Mouse (Mus musculus) lung, embryonic 15.5 days (tissue): ENCODE measurements at regions not wholly inside any gene's neighbourhood (a gene's known extent, or its start where the extent isn't known, plus 50 kb on each side); places are given as distances from the start of the nearest gene placed in this dataset.
"Not testable (repeated sequence)": the region's sequence is repeated elsewhere in the genome, so short reads cannot be mapped to it uniquely, and the experiment has no call there.

Experiments used
- ATAC-seq: fragments of 200-750 bp; cut with Nextera tagmentation; 2 replicates; pipeline ENCODE4 v1.8.0; 2017; ENCODE audit warnings: moderate number of reproducible peaks, borderline replicate concordance; ENCODE audit not compliant: low FRiP score, low TSS enrichment; ENCODE audit errors: extremely low read depth
- H3K27ac ChIP-seq: fragments of 300-500 bp; sonication (generic); 2 replicates; pipeline ENCODE4 v1.5.1; 2015; ENCODE audit warnings: moderate library complexity, mild to moderate bottlenecking, inconsistent platforms
- H3K27me3 ChIP-seq: fragments of 300-500 bp; sonication (generic); 2 replicates; pipeline ENCODE4 v1.6.1; 2015; ENCODE audit warnings: inconsistent platforms
- H3K36me3 ChIP-seq: fragments of 300-500 bp; sonication (generic); 2 replicates; pipeline ENCODE4 v1.6.1; 2015; ENCODE audit warnings: inconsistent platforms
- H3K4me1 ChIP-seq: fragments of 300-500 bp; sonication (generic); 2 replicates; pipeline ENCODE4 v1.6.1; 2015; ENCODE audit warnings: inconsistent platforms
- H3K4me2 ChIP-seq: fragments of 300-500 bp; sonication (generic); 2 replicates; pipeline ENCODE4 v1.6.1; 2015; ENCODE audit warnings: inconsistent platforms, mild to moderate bottlenecking, moderate library complexity
- H3K4me3 ChIP-seq: fragments of 300-500 bp; sonication (generic); 2 replicates; pipeline ENCODE4 v1.5.1; 2015; ENCODE audit warnings: mild to moderate bottlenecking, inconsistent platforms
- H3K9ac ChIP-seq: fragments of 300-500 bp; sonication (generic); 2 replicates; pipeline ENCODE4 v1.6.1; 2015; ENCODE audit warnings: inconsistent platforms
- H3K9me3 ChIP-seq: fragments of 300-500 bp; sonication (generic); 2 replicates; pipeline ENCODE4 v1.6.1; 2016; ENCODE audit warnings: inconsistent platforms
- WGBS: fragments of 180-500 bp; shearing (Covaris S2); methylation state at CpG from one replicate; pipeline ENCODE4 v1.1.7; 2015; 5-methylcytosine and 5-hydroxymethylcytosine counted together

DNA sequence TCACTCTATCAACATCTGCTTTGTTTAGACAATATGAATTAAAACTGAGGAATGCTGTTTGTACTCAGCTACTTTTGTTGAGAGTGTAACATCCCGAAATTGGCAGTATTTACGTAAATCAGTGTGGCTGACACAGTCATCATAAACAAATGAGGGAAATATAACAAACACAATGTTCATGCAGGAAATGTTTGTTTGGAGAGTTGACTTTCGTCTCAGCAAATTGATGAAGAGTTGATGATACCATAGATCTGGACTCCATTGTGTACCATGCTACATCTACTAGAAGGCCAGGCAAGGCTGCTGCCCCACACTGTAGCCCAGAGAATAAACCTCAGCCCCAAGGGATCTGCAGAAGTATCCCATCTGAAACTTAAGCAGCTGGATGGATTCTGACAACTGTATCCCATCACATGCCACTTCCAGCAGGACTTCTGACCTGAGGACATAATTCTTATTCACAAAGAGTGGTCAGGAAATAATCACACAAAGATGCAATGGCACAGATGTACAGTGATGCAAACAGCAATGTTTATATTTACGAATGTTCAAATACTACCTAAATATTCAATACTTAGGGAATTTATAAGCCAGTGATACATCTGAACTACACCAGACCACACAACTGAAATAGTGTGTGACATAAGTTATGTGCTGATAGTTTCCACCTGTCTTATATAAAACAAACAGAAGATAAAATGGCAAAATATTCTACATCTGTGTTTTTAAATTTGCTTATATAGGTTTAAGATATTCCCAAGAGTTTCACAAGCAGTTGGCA lies 51.3 kb downstream of the Gm21897 start:
- Histone ChIP-seq H3K36me3 (no peaks in the 10 kb centered on the region), H3K4me2 (no peak overlapping the region), H3K4me1 (peaks cover 6% of the 10 kb centered on the region; the same call in 1 of the 2 replicates), H3K9ac (no peak overlapping the region), H3K9me3 (no peaks in the 10 kb centered on the region), H3K27me3 (no peaks in the 10 kb centered on the region), H3K27ac (0 out of 2 replicates have a peak overlapping the region, but pooled peaks have one; percentile 45), H3K4me3 (no peak overlapping the region)
- 27% methylated on average over 4 of the region's 4 CpGs for WGBS
- peak; percentile 99 for ATAC-seq

DNA sequence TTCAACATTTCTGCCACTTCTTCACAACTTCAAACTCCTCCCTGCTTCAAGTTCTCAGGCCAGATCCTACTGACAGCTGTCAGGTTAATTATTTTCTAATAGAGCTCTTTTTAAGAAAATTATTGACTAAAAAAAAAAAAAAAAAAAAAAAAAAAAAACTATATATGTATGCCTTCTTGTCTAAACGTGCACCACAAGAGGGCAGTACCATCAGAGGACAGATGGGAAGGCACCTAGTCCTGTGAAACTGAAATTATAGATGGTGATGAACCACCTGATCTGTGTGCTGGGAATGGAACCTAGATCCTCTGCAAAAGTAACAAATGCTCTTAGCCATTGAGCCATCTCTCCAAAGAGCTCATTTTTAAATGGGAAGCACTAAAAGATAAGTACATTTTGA lies 55.6 kb downstream of the Gm21897 start:
- H3K4me2 ChIP-seq = no peak overlapping the region
- no peak overlapping the region for H3K4me3 ChIP-seq
- no peaks in the 10 kb centered on the region for H3K36me3 ChIP-seq
- peaks cover 6% of the 10 kb centered on the region; the same call in 1 of the 2 replicates for H3K4me1 ChIP-seq
- 22% methylated on average over 1 of the region's 1 CpGs for WGBS
- no peaks in the 10 kb centered on the region for H3K27me3 ChIP-seq
- no peak overlapping the region for H3K27ac ChIP-seq
- no peak for ATAC-seq
- H3K9ac ChIP-seq = no peak overlapping the region
- H3K9me3 ChIP-seq = no peaks in the 10 kb centered on the region

DNA sequence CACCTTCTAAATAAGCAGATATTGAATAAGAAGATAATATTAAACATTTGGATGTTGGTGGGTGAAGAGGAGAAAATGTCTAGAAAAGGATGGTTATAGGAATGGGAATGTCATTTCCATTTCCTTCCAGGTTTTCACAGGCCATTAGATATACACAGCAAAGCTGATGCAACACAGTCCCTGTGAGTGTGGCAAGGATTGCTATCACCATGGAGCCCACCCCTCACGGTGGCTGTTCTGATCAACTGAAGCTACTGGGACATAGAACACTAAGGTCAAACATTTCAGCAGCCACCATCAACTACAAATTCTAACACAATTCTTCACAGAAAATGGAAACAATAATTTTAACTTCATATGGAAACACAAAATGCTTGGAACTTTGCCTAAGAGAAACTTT lies 56.7 kb downstream of the Gm21897 start:
- Histone ChIP-seq H3K27ac (no peak overlapping the region), H3K9ac (no peak overlapping the region), H3K4me1 (peaks cover 5% of the 10 kb centered on the region; the same call in 1 of the 2 replicates), H3K4me2 (no peak overlapping the region), H3K36me3 (no peaks in the 10 kb centered on the region), H3K27me3 (no peaks in the 10 kb centered on the region), H3K9me3 (no peaks in the 10 kb centered on the region), H3K4me3 (no peak overlapping the region)
- no peak for ATAC-seq
- WGBS = 44% methylated on average over 1 of the region's 1 CpGs

DNA sequence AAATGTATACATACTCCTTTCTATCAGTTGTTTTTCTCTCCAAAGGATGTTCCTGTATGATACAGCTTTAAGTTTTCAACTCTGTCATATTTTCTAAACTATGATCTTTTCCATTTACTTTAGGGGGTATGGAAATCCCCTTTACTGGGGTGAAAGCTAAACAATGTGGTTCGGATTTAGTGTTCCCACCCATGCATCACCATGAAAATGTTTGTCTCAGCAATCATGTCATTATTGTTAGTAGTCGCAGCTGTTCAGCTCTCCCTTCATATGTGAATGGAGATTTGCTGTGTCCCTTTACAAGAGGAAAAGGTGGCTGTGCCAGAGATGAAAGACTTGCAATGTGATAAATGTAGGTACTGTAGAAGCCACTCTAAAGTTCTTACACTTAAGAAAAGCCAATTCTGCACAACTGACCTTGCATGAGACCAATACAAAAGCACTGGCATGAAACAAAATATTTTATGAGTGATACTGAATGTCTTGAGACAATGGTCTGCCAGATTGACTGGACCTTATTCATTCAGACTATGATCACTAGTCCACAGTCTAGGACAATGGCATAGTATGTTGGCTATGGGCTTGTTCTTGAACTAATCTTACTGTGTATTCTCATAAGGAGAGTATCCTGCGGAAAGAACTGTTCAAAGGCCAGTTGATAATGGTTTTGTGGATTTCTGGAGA lies 68.4 kb downstream of the Gm21897 start:
- H3K9ac ChIP-seq = no peak overlapping the region
- H3K36me3 ChIP-seq = no peaks in the 10 kb centered on the region
- peaks cover 39% of the 10 kb centered on the region for H3K4me1 ChIP-seq
- no peak overlapping the region for H3K4me3 ChIP-seq
- ATAC-seq = peak; percentile 53
- H3K9me3 ChIP-seq = no peaks in the 10 kb centered on the region
- H3K27me3 ChIP-seq = no peaks in the 10 kb centered on the region
- WGBS = 22% methylated on average over 3 of the region's 3 CpGs
- H3K27ac ChIP-seq = peak overlapping the region; percentile 76
- no peak overlapping the region for H3K4me2 ChIP-seq

DNA sequence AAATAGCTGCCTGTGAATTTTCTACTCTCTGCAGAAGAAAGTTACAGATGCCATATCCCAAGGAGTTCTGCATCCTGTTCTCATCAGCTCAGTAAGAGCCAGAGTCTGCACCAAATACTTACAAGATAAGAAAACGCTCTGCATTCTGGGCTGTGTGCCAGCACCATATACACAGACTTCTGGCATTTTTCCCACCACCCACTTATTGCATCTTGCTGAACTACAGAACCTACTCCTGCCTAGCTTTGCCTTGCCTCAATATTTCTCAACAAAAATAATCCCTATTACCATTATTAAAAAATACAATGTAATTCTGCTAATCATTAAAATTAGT lies 69.0 kb downstream of the Gm21897 start:
- no peaks in the 10 kb centered on the region for H3K36me3 ChIP-seq
- no peak overlapping the region for H3K4me3 ChIP-seq
- H3K4me1 ChIP-seq = peaks cover 39% of the 10 kb centered on the region
- H3K9ac ChIP-seq = no peak overlapping the region
- peak; percentile 83 for ATAC-seq
- 3% methylated on average over 1 of the region's 1 CpGs for WGBS
- H3K9me3 ChIP-seq = no peaks in the 10 kb centered on the region
- peak overlapping the region; percentile 76 for H3K27ac ChIP-seq
- no peaks in the 10 kb centered on the region for H3K27me3 ChIP-seq
- H3K4me2 ChIP-seq = no peak overlapping the region

DNA sequence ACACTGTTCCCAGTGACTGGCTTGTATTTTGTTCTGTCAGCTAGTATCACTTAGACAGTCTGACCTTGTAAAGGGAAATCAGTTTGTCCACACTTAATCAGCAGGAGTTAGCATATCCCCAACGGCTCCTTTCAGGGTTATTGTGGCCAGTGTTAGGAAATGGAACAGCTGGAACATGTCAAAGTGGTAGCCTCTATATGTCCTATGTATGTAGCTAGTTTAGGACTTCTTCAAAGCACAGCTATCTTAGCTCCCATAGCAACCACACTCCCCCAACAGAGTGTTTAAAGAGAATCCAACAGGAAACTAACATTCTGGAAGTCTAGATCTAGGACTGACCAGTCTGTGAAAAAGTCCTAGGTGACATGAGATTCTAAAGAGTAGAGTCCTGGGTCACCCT lies 72.6 kb downstream of the Gm21897 start:
- Histone ChIP-seq H3K9me3 (no peaks in the 10 kb centered on the region), H3K27ac (peak overlapping the region; percentile 59), H3K36me3 (no peaks in the 10 kb centered on the region), H3K9ac (no peak overlapping the region), H3K4me3 (no peak overlapping the region), H3K4me2 (no peak overlapping the region), H3K4me1 (peaks cover 25% of the 10 kb centered on the region), H3K27me3 (no peaks in the 10 kb centered on the region)
- ATAC-seq = peak; percentile 94
- WGBS = 13% methylated on average over 1 of the region's 1 CpGs

DNA sequence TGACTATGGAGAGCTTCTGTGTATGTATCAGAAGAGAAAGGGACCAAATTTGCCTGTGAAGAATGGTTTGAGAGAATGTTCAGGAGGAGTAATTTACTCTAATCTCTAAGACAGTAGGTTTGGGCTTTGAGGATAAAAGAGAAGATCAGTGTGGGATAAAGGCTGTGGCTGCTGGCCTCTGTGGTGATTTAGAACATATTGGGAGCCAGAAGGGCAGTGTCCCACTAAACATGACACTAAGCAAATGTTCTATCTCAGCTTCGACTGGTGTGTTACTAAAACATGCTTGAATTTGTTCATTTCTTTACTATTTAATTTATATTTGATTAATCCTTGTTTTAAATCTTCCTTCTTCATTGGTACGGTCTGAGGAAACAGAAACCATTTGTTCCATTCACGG lies 113.1 kb downstream of the Gm21897 start:
- Histone ChIP-seq H3K4me3 (no peak overlapping the region), H3K36me3 (no peaks in the 10 kb centered on the region), H3K9ac (no peak overlapping the region), H3K9me3 (no peaks in the 10 kb centered on the region), H3K4me2 (no peak overlapping the region), H3K4me1 (no peaks in the 10 kb centered on the region), H3K27ac (no peak overlapping the region), H3K27me3 (no peaks in the 10 kb centered on the region)
- no peak for ATAC-seq
- WGBS = 62% methylated on average over 3 of the region's 3 CpGs

DNA sequence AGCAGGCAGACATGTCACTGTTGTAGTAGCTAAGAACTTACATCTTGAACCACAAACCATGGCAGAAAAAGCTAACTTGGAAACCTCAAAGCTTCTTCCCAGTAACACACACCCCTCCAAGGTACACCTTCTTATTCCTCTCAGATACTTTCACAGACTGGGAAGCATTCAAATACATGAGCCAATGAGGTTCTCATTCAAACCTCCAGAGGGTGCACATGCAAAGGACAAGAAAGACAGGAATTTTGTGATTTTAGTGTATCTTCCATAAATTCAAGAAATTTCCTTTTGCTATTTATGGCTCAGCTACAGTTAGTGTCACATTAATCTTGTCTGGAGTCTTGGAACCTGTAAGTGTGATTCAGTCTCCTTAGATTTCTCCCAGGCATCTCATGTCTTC lies 115.4 kb downstream of the Gm21897 start:
- no peaks in the 10 kb centered on the region for H3K9me3 ChIP-seq
- no peak overlapping the region for H3K27ac ChIP-seq
- no peak overlapping the region for H3K4me3 ChIP-seq
- no peak overlapping the region for H3K4me2 ChIP-seq
- H3K27me3 ChIP-seq = no peaks in the 10 kb centered on the region
- no peaks in the 10 kb centered on the region for H3K36me3 ChIP-seq
- ATAC-seq = no peak
- H3K9ac ChIP-seq = no peak overlapping the region
- H3K4me1 ChIP-seq = no peaks in the 10 kb centered on the region

DNA sequence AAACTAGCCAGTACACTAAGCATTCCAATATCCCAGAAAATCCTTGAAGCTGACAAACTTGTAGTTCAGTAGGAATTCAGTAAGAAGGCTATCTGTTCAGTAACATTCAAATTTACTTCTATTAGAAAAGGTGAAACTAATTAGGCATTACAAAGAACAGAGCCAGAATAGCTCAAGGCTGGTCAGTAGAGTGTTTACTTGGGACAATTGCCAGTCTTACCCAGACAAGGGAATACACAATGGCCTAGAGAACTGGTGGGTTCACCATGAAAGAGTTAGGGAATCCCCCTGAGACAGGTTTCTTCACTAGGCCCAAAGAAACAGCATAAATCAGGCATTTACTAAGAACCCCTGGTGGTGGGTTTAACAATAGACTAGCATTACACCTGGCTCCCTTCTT lies 145.6 kb downstream of the Gm21897 start:
- not testable (repeated sequence) for ATAC-seq, H3K27me3 ChIP-seq, H3K36me3 ChIP-seq

DNA sequence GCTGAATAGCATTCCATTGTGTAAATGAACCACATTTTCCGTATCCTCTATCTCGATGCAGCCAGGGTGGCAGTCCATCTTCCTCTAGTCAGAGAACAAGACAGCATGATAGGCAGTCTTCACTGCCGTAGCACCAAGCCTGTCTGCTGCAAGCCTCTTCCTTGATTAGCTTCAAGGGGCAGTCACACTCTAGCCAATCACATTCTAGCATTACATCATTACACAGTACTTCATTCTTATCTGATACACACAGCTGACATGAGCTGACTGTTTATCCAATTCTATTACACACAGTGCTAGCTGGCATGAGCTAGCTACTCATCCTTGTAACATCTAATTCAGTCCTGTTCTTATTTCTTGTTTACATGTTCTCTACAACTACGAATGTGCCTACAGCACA lies 156.6 kb downstream of the Gm21897 start:
- ATAC-seq = peak; percentile 64; the same call in 1 of the 2 replicates
- H3K9ac ChIP-seq = no peak overlapping the region
- WGBS = 43% methylated on average over 4 of the region's 4 CpGs
- no peaks in the 10 kb centered on the region; the same call in 1 of the 2 replicates for H3K4me1 ChIP-seq
- H3K9me3 ChIP-seq = no peaks in the 10 kb centered on the region
- no peak overlapping the region for H3K4me2 ChIP-seq
- no peak overlapping the region for H3K4me3 ChIP-seq
- no peak overlapping the region for H3K27ac ChIP-seq
- H3K27me3 ChIP-seq = no peaks in the 10 kb centered on the region
- H3K36me3 ChIP-seq = no peaks in the 10 kb centered on the region

More for the DNA sequence above, 145.6 kb downstream of the Gm21897 start:
- not testable (repeated sequence) for H3K27ac ChIP-seq, H3K4me1 ChIP-seq, H3K9ac ChIP-seq, H3K9me3 ChIP-seq, H3K4me2 ChIP-seq, H3K4me3 ChIP-seq

DNA sequence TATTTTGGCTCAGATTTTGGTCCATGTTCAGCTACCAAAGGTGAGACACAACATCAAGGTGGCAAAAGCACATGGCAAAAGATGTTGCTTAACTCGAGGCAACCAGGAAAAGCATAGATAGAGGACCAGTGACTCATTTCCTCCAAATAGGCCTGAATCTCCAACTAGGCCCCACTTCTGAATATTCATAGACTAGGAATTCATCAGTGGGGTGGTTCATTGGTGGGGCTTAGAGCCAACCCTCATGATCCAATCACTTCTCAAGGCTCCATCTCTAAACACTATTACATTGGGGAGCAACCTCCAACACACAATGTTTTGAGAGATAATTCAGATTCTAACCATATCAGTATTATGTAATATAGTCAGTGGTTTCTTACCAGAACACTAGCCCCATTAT lies 161.6 kb downstream of the Gm21897 start:
- 64% methylated on average over 1 of the region's 1 CpGs for WGBS
- H3K4me1 ChIP-seq = no peaks in the 10 kb centered on the region; the same call in 1 of the 2 replicates
- no peaks in the 10 kb centered on the region for H3K9me3 ChIP-seq
- H3K36me3 ChIP-seq = no peaks in the 10 kb centered on the region
- no peak overlapping the region for H3K27ac ChIP-seq
- H3K9ac ChIP-seq = no peak overlapping the region
- no peak for ATAC-seq
- H3K4me3 ChIP-seq = no peak overlapping the region
- no peak overlapping the region for H3K4me2 ChIP-seq
- no peaks in the 10 kb centered on the region for H3K27me3 ChIP-seq

DNA sequence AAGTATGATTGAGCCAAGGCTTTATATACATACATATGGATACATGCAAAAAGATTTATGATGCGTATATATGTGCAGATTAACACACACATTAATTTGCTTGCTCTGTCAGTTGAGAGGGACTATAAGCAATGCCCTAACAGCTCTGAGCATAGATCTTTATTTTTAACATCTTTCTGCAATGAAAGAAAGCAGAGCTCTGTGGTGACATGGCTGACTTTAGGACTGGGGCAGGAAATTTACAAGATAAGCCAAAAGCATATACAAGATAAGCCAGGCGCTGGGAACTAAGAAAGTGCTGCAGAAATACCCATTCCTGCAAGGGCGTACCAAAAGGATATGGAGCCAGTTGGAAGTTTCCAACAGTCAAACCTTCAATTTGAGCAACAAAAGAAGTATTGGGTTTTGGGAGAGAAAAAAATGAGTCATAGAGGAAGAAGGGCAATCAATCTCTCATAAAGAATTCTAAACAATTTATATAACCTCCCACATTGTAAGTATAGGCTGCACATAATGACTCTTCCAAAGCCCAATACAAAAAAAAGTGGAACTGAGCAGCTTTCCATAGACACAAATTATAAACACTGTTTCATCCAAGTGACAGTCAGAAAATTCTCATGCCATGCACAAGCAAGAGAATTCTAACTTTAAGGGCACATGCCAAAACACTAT lies 174.2 kb downstream of the Gm21897 start:
- H3K27ac ChIP-seq = peak overlapping the region; percentile 61
- H3K4me3 ChIP-seq = no peak overlapping the region
- H3K4me1 ChIP-seq = no peaks in the 10 kb centered on the region
- H3K36me3 ChIP-seq = no peaks in the 10 kb centered on the region
- H3K9ac ChIP-seq = no peak overlapping the region
- 42% methylated on average over 3 of the region's 3 CpGs for WGBS
- peak; percentile 74; the same call in 1 of the 2 replicates for ATAC-seq
- H3K9me3 ChIP-seq = no peaks in the 10 kb centered on the region
- H3K27me3 ChIP-seq = no peaks in the 10 kb centered on the region
- no peak overlapping the region for H3K4me2 ChIP-seq
